Mouse (Mus musculus) A20 (cell line): Measurements from ENCODE around the gene Cyb561d1.

Experiments used
- DNase-seq: peaks from one replicate; pipeline ENCODE4 v3.0.0-alpha.2; 2011; ENCODE audit warnings: low read depth, low spot score

The Cyb561d1 gene

DNA sequence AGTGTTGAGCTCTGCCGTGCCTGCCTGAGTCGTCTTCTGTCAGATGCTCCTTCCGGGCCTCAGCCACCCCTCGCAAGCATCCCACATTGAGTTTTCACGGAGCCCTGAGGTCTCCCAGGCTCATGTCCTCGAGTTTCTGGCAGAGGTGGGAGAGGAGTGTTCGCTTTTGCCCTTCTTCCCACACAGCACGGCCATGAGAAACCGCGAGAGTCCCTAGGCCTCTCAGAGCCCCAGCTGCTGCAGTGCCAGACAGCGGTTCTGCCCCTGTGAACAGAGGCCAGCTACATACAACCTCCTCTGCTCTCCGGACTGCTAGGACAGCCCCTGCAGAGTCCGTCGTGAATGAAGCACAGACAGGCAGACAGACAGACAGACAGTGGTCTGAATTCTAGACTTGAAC is 33.5 kb downstream of the Cyb561d1 start:
- no peak for DNase-seq

DNA sequence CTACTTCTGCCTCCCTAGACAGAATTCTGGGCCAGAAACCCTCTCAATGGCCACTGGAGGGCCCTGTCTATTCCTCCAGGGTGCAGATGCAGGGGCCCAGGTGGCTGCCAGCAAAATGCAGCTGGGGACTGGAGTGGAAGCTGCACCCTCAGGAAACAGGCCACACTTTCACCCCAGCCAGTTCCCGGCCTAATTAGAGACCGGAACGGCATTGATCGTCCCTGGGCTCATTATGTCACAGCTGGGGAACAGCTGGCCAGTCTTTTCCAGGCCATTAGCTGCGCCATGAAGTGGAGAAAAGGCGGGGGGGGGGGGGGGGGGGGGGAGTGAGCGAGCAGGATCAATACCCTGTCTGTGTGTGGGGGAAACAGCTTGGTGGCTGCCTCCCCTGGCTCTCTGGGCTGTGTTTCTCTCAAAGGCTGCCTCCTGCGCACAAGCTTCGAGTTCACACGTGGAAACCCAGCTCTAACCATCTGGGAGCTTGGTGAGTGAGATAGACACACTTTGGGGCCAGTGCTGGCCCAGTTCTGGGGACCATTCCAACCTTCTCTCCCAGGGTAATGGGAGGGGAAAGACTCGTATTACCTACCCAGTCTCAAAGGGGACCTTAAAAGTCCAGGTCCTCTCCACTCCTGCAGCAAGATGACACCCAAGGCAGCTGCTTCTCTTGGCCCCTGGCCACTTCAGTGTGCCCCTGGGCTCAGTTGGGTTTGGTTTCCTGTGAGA is 34.4 kb downstream of the Cyb561d1 start:
- DNase-seq: peak; percentile 82

DNA sequence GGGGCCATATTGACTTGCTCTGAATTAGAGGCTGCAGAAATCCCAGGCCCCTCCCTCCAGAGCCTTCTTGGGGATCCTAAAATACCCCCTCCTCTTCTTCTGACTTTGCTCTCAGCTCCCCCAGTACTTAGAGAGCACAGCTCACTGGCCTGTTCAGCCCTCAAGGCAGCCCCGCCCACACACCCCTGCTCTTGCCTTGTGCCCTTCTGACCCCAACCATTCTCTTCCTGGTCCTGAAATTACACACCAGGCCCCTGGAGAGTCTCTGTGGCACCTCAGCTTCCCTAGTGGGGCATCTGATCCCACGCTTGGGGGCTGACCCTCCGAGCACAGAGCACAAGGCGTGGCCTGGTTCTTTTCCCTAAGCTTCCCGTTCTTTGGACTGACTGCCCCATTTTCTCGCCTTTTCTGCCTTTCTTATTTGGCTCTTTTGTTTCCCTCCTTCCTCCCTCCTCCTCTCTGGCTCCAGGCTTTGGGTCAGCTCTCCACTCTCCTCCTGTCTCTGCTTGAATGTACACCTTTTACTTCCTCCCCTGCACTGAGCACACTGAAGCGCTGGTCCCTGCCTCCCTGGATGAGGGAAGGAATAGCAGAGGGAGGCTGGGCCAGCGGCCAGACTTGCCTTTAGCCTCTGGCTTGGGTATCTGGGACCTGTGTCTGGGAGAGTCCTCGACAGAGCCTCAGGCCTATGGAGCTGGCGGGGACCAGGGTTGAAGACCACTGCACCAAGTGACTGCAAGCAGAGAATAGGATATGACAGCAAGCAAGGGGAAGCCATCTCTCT is 35.3 kb downstream of the Cyb561d1 start:
- DNase-seq: no peak

DNA sequence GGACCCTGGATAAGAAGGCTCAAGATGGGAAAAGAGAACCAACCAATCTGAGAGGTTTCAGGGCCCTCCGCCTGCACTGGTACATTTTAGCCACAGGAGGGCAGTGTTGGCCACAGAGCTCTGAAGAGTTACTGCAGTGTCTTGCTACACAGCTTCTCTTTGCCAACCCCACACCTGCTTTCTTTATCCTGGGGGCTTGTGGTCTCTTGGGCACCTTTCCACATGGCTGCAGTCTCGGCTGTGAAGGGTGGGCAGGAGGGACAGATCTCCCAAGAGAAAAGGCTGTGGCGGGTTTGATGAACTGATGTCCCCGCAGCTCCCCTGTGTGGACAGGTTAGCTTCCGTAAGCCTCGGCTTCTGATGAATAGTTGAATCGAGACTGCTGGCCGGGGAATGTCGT is 36.2 kb downstream of the Cyb561d1 start:
- peak; percentile 77 for DNase-seq

DNA sequence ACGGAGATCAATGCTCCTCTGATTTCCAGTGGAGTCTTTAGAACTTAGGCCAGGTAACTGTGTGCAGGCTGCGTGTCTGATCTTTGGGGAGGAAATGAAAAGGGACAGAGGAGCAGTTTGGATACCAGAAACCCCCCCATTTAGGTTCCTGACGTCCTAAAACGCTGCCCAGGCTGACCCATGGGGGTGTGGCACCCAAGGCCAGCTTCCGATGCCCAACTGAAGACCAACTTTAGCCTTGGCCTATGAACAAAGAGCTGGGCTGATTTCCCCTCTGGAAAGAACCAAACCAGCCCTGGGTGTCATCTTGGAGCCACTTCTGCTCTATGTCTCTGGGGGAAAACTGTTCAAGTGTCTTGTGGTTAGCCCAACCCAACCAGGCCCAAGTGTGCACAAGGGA is 36.9 kb downstream of the Cyb561d1 start:
- DNase-seq: no peak

DNA sequence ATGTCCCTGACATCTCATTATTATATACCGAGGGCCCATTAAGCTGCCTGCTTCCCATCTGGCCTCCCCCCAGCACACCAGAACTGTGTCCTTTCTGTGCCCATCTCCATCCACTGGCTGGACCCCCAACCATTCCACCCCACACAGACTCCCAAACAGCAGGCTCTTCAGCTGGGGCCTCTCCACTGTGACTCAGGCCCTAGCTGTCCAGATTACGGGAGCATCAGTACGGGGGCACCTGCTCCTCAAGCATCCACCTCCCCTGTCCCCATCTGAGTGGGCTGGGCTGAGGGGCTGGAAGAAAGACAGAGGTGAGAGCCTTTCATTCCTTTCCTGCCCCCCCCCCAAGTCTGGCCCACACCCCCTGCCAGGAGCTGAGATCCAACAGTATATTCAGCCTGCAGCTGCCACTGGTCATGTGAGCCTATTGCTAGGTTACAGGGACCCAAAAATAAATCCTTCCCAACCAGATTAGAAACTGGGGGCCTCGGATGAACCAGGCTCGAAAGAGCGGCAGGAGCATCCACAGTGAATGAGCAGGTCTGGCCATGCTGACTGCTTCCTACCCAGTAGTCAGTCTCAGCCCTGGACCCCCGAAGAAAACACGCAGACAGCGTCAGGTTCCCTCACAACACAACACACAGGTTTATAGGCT is 42.5 kb downstream of the Cyb561d1 start:
- no peak for DNase-seq

DNA sequence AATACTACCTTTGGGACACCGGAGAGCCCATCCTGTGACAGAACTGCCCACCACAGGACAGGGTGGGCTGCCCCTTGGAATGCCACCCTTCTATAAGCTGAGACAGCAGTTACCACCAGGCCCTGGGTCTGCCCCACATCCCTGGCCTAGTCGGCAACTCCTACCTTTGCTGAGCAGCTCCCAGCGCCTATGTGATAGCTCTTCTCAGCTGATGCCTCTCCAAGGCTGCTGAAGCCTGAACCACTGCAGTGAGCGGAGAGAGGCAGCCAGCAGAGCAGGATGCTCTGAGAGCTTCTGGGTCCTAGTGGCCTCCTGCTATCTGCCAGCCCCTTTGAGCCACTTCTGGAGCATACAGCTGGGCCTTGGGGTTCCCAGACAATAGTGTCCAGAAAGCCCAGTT is 46.4 kb downstream of the Cyb561d1 start, which contains the start of gene Gpr61:
Gpr61 (minus strand) TSS at position 227 of the 400 bp plus-strand sequence.
- no peak for DNase-seq

DNA sequence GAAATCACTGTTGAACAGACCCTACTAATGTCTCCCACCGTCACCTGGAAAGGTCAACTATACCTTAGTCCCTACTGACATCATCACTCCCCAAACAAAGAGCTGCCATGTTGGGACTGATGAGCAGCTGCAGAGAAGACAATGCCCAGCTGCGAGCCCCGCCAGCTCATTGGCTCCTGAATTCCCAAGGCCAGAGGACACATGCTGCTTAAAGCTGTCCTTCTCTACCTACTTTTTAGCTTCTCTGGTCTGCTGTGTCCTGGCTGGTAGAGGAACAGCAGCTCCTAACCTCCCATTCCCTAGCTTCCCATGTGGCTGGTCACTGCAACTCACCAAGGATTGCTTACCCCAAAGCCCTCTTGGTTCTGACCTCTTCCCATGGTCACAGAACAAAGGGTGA is 48.7 kb downstream of the Cyb561d1 start:
- no peak for DNase-seq

DNA sequence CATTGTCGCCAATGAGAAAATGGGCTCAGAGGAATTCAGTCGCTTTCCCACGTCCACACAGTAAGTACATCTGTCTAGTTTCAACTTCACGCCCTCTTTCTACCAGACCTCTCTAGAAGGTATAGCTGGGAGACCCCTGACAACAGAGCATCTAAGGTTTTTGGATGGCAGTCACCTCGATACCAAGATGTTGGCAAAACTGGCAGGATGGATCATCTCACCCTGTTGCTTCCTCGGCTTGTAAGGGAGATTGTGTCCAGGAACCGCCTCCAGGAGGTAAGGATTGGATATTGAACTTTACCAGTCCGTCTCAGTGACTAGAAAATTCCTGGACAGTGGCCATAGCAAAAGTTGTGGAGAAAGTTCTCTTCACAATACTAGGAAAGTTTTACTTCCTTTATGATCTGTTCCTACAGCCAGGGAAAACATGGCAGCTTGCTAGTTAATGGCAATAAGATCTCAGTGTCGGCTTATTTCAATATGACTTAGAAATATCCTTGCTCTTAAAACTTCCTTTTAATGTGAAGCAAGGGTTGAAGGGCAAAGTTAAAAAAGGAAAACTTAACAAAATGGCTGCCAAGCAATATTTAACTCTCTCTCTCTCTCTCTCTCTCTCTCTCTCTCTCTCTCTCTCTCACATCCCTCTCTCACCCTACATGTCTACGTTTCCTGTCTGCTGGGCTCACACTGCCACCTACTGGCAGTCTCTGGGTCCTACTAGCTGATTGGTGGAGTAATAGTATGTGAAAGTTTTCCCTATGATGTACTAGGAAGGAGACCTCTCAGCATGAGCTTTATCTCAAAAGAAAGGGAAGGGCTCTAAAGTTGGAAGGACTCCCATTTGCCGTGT is 53.4 kb downstream of the Cyb561d1 start:
- DNase-seq: peak; percentile 86

DNA sequence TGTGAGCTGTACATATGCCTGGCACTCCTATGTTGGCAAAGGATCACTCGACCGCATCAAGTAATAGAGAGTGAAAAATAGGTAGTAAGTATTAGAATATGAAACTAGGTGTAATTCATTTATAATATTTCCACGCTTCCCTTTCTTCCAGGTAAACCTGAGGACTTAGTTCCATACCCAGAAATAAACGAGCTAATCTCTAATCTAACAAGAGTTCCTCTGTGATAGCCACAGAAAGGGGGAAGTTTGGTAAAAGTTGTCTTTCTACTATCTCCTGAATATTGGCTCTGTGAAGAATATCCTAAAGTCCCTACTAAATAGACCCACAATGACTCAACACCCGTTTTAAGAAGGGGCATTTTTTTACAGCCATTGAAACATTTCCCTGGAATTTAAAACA is 54.3 kb downstream of the Cyb561d1 start:
- DNase-seq: peak; percentile 30
